Mouse (Mus musculus) cerebellum, adult (tissue): ENCODE measurements around the gene Cst3.

Source experiments
- ATAC-seq: cut with Nextera tagmentation; 2 replicates; pipeline ENCODE4 v1.9.2; 2017; ENCODE audit warnings: mild to moderate bottlenecking, moderate library complexity, mixed read lengths; ENCODE audit not compliant: insufficient number of reproducible peaks, low FRiP score, low TSS enrichment

The Cst3 gene

GRCm38 (mm10) chr2:148875335-148875811, at the start of gene Cst3:
Cst3 (minus strand) TSS chr2:148875692.
- ATAC-seq: peak; percentile 84

GRCm38 (mm10) chr2:148902286-148902685, 26.8 kb upstream of the Cst3 start:
- ATAC-seq: peak; percentile 79

- ATAC-seq: no peak
Observed at GRCm38 (mm10) chr2:148900305-148900704, 24.8 kb upstream of the Cst3 start.

GRCm38 (mm10) chr2:148896219-148896618, 20.7 kb upstream of the Cst3 start:
- ATAC-seq: no peak

GRCm38 (mm10) chr2:148893107-148893506, 17.6 kb upstream of the Cst3 start:
- no peak for ATAC-seq

- ATAC-seq: peak; percentile 68; the same call in 1 of the 2 replicates
Observed at GRCm38 (mm10) chr2:148890021-148890851, 14.7 kb upstream of the Cst3 start.

- ATAC-seq: no peak
Observed at GRCm38 (mm10) chr2:148889331-148890010, 14.0 kb upstream of the Cst3 start.

- ATAC-seq: no peak
Observed at GRCm38 (mm10) chr2:148888872-148889271, 13.4 kb upstream of the Cst3 start.

GRCm38 (mm10) chr2:148884738-148885137, 9.2 kb upstream of the Cst3 start:
- no peak for ATAC-seq

- no peak for ATAC-seq
Observed at GRCm38 (mm10) chr2:148879199-148879598, 3.7 kb upstream of the Cst3 start.

- no peak for ATAC-seq
Observed at GRCm38 (mm10) chr2:148878641-148879130, 3.2 kb upstream of the Cst3 start.

- no peak for ATAC-seq
Observed at GRCm38 (mm10) chr2:148877016-148877770, 1.7 kb upstream of the Cst3 start.

GRCm38 (mm10) chr2:148874617-148875334, 716 bp downstream of the Cst3 start:
- peak; percentile 32 for ATAC-seq

- no peak for ATAC-seq
Observed at GRCm38 (mm10) chr2:148874224-148874616, 1.3 kb downstream of the Cst3 start.

- ATAC-seq: no peak
Observed at GRCm38 (mm10) chr2:148872860-148873259, 2.6 kb downstream of the Cst3 start.

GRCm38 (mm10) chr2:148870526-148870925, 5.0 kb downstream of the Cst3 start:
- no peak for ATAC-seq

- ATAC-seq: no peak
Observed at GRCm38 (mm10) chr2:148868959-148869358, 6.5 kb downstream of the Cst3 start.

- ATAC-seq: no peak
Observed at GRCm38 (mm10) chr2:148864966-148865365, 10.5 kb downstream of the Cst3 start, which contains the start of gene 9230104L09Rik. 9230104L09Rik (minus strand) TSS chr2:148865038.

GRCm38 (mm10) chr2:148861693-148862092, 13.8 kb downstream of the Cst3 start:
- no peak for ATAC-seq

GRCm38 (mm10) chr2:148860993-148861392, 14.5 kb downstream of the Cst3 start:
- no peak for ATAC-seq
